Comparison of ENCODE assay signal across 20 mouse cellular contexts in genomic region chr10:58643001-58643400, GRCm38 (mm10). TPM values are rescaled to one million over a fixed set of nuclear protein-coding genes. Genes with fewer than 3 reads are reported as not detected.
"Had no signal": no experiment of that assay in that cellular context is flagged by ENCODE, and none has a peak within 500 bp of the region (broad histone marks: within the 10 kb centered on the region; RNA-seq: fewer than 3 reads in every experiment).

No protein-coding gene starts in this region.

- H3K27ac ChIP-seq: midbrain, embryonic 10.5 days; midbrain, embryonic 12.5 days; neural tube, embryonic 13.5 days; neural tube, embryonic 15.5 days; stomach, embryonic 15.5 days; stomach, postnatal 0 days had no signal

- H3K36me3 ChIP-seq: midbrain, embryonic 10.5 days; midbrain, embryonic 12.5 days; neural tube, embryonic 13.5 days; neural tube, embryonic 15.5 days; stomach, embryonic 15.5 days had no signal

- H3K9me3 ChIP-seq: midbrain, embryonic 10.5 days; midbrain, embryonic 12.5 days; neural tube, embryonic 13.5 days; neural tube, embryonic 15.5 days; stomach, embryonic 15.5 days had no signal

- H3K27me3 ChIP-seq: midbrain, embryonic 12.5 days; neural tube, embryonic 13.5 days; neural tube, embryonic 15.5 days; stomach, embryonic 15.5 days had no signal

- ATAC-seq: midbrain, embryonic 16.5 days had no signal

- H3K4me2 ChIP-seq: midbrain, embryonic 12.5 days; neural tube, embryonic 13.5 days; neural tube, embryonic 15.5 days; stomach, embryonic 15.5 days had no signal

- H3K9ac ChIP-seq: midbrain, embryonic 12.5 days; neural tube, embryonic 13.5 days; neural tube, embryonic 15.5 days; stomach, embryonic 15.5 days had no signal

- H3K4me3 ChIP-seq: midbrain, embryonic 10.5 days; midbrain, embryonic 12.5 days; myocyte; neural tube, embryonic 13.5 days; neural tube, embryonic 15.5 days; stomach, embryonic 15.5 days had no signal

- DNase-seq: lung, adult 2 months; lung, postnatal 10 days; midbrain, embryonic 14.5 days; retina, postnatal 1 day; right cerebral cortex, adult 18-20 months; right cerebral cortex, postnatal 25 days; right cerebral cortex, postnatal 4 days; thymus, adult 2 months; thymus, postnatal 25 days; thymus, postnatal 4 days had no signal

RNA-seq across cellular contexts. Expression of gene Edar, which starts 32.5 kb away (rescaled TPM):
- total RNA-seq: megakaryocyte, adult 5-6 weeks; megakaryocyte-erythroid progenitor cell, adult 5-6 weeks had no signal
- polyA plus RNA-seq: myocyte had no signal
